Mouse (Mus musculus): ENCODE measurements at regions not wholly inside any gene's neighbourhood (a gene's known extent, or its start where the extent isn't known, plus 50 kb on each side); places are given as distances from the start of the nearest gene placed in this dataset.

- no peak for TF ChIP-seq GATA1 (IDR thresholded peaks at IDR 0.05; ENCODE audit: low read length)
Measured at GRCm38 (mm10) chr6:31141486-31141885, 182.6 kb upstream of the Klf14 start.

- no peak for TF ChIP-seq GATA1 (IDR thresholded peaks at IDR 0.05; ENCODE audit: low read length)
Measured at GRCm38 (mm10) chr6:31145687-31146086, 186.8 kb upstream of the Klf14 start.

- TF ChIP-seq GATA1 (IDR thresholded peaks at IDR 0.05; ENCODE audit: low read length): no peak
Measured at GRCm38 (mm10) chr6:31146779-31147178, 187.9 kb upstream of the Klf14 start.

- TF ChIP-seq GATA1 (IDR thresholded peaks at IDR 0.05; ENCODE audit: low read length): no peak
Measured at GRCm38 (mm10) chr6:31147682-31148081, 188.8 kb upstream of the Klf14 start.

GRCm38 (mm10) chr6:31148311-31148856, 189.5 kb upstream of the Klf14 start:
- no peak for TF ChIP-seq GATA1 (IDR thresholded peaks at IDR 0.05; ENCODE audit: low read length)

GRCm38 (mm10) chr6:31149164-31149563, 190.3 kb upstream of the Klf14 start:
- no peak for TF ChIP-seq GATA1 (IDR thresholded peaks at IDR 0.05; ENCODE audit: low read length)

- no peak for TF ChIP-seq GATA1 (IDR thresholded peaks at IDR 0.05; ENCODE audit: low read length)
Measured at GRCm38 (mm10) chr6:31150416-31150815, 191.5 kb upstream of the Klf14 start.

GRCm38 (mm10) chr6:31155857-31156256, 197.0 kb upstream of the Klf14 start:
- TF ChIP-seq GATA1 (IDR thresholded peaks at IDR 0.05; ENCODE audit: low read length): no peak

- no peak for TF ChIP-seq GATA1 (IDR thresholded peaks at IDR 0.05; ENCODE audit: low read length)
Measured at GRCm38 (mm10) chr6:31156999-31157398, 198.1 kb upstream of the Klf14 start.

GRCm38 (mm10) chr6:31157429-31157828, 198.6 kb upstream of the Klf14 start:
- no peak for TF ChIP-seq GATA1 (IDR thresholded peaks at IDR 0.05; ENCODE audit: low read length)

GRCm38 (mm10) chr6:31158648-31159047, 199.8 kb upstream of the Klf14 start:
- no peak for TF ChIP-seq GATA1 (IDR thresholded peaks at IDR 0.05; ENCODE audit: low read length)

- no peak for TF ChIP-seq GATA1 (IDR thresholded peaks at IDR 0.05; ENCODE audit: low read length)
Measured at GRCm38 (mm10) chr6:31159240-31159639, 200.4 kb upstream of the Klf14 start.

- no peak for TF ChIP-seq GATA1 (IDR thresholded peaks at IDR 0.05; ENCODE audit: low read length)
Measured at GRCm38 (mm10) chr6:31159935-31160670, 201.2 kb upstream of the Klf14 start.

GRCm38 (mm10) chr6:31161445-31162340, 202.8 kb upstream of the Klf14 start:
- TF ChIP-seq GATA1 (IDR thresholded peaks at IDR 0.05; ENCODE audit: low read length): no peak

GRCm38 (mm10) chr6:31165011-31165410, 206.1 kb upstream of the Klf14 start:
- no peak for TF ChIP-seq GATA1 (IDR thresholded peaks at IDR 0.05; ENCODE audit: low read length)

GRCm38 (mm10) chr6:31166347-31166746, 207.5 kb upstream of the Klf14 start:
- TF ChIP-seq GATA1 (IDR thresholded peaks at IDR 0.05; ENCODE audit: low read length): no peak
